Mouse (Mus musculus) midbrain, postnatal 0 days (tissue): ENCODE data around the gene Erich3. TPM values are rescaled to one million over a fixed set of nuclear protein-coding genes. Genes with fewer than 3 reads are reported as not detected.

Experiments used
- ATAC-seq: fragments of 200-750 bp; cut with Nextera tagmentation; 2 replicates; pipeline ENCODE4 v1.8.0; 2017; ENCODE audit warnings: moderate number of reproducible peaks, mild to moderate bottlenecking, moderate TSS enrichment, moderate library complexity; ENCODE audit not compliant: low FRiP score
- DNase-seq: peaks from one replicate; pipeline ENCODE4 v3.0.0-alpha.2; 2015; ENCODE audit warnings: low spot score
- H3K27ac ChIP-seq: fragments of 300-500 bp; sonication (generic); 2 replicates; pipeline ENCODE4 v1.5.1; 2014; ENCODE audit warnings: low read depth, mild to moderate bottlenecking, low read length, mixed read lengths
- H3K27me3 ChIP-seq: fragments of 300-500 bp; sonication (generic); 2 replicates; pipeline ENCODE4 v1.6.1; 2014; ENCODE audit warnings: low read length, control low read depth, mixed read lengths; ENCODE audit not compliant: insufficient read depth
- H3K36me3 ChIP-seq: fragments of 300-500 bp; sonication (generic); 2 replicates; pipeline ENCODE4 v1.6.1; 2014; ENCODE audit warnings: low read length, control low read depth, mixed read lengths; ENCODE audit not compliant: insufficient read depth
- H3K4me1 ChIP-seq: fragments of 300-500 bp; sonication (generic); 2 replicates; pipeline ENCODE4 v1.6.1; 2014; ENCODE audit warnings: mild to moderate bottlenecking, control low read depth, antibody characterized with exemption, low read length, mixed read lengths; ENCODE audit not compliant: insufficient read depth
- H3K4me2 ChIP-seq: fragments of 300-500 bp; sonication (generic); 2 replicates; pipeline ENCODE4 v1.6.1; 2014; ENCODE audit warnings: low read depth, mild to moderate bottlenecking, low read length, mixed read lengths; ENCODE audit not compliant: poor library complexity, severe bottlenecking
- H3K4me3 ChIP-seq: fragments of 300-500 bp; sonication (generic); 2 replicates; pipeline ENCODE4 v1.5.1; 2014; ENCODE audit warnings: low read depth, mild to moderate bottlenecking, low read length, moderate library complexity
- H3K9ac ChIP-seq: fragments of 300-500 bp; sonication (generic); replicated peaks from 2 replicates; pipeline ENCODE4 v1.6.1; 2014; ENCODE audit warnings: mild to moderate bottlenecking, low read length, moderate library complexity, mixed read lengths; ENCODE audit not compliant: poor library complexity, severe bottlenecking
- H3K9me3 ChIP-seq: fragments of 300-500 bp; sonication (generic); 2 replicates; pipeline ENCODE4 v1.6.1; 2016; ENCODE audit warnings: low read length, control low read depth
- CTCF ChIP-seq: IDR thresholded peaks from 2 replicates; pipeline ENCODE4 v1.5.1; 2016; ENCODE audit warnings: antibody characterized with exemption, mild to moderate bottlenecking
- WGBS: fragments of 180-500 bp; shearing (Covaris S2); extraction: QIAGEN DNeasy Blood & Tissue Kit; methylation state at CpG from one replicate; pipeline ENCODE4 v1.1.7; 2014; 5-methylcytosine and 5-hydroxymethylcytosine counted together
- polyA plus RNA-seq: library from polyadenylated mRNA; unstranded; fragments of >200 nt; fragmentation: Nextera tagmentation; extraction: Ambion mirVana; gene quantifications from 2 replicates; pipeline ENCODE4 v1.2.1, GENCODE M21; 2015
- total RNA-seq: library from RNA; depleted of rRNA; stranded (reverse); fragments of >200 nt; gene quantifications from 2 replicates; pipeline ENCODE4 v1.2.3, GENCODE M21; 2014

The Erich3 gene
- total and polyA plus RNA-seq, 2 experiments from 2014 or later: 3.8 to 4.7 TPM

DNA sequence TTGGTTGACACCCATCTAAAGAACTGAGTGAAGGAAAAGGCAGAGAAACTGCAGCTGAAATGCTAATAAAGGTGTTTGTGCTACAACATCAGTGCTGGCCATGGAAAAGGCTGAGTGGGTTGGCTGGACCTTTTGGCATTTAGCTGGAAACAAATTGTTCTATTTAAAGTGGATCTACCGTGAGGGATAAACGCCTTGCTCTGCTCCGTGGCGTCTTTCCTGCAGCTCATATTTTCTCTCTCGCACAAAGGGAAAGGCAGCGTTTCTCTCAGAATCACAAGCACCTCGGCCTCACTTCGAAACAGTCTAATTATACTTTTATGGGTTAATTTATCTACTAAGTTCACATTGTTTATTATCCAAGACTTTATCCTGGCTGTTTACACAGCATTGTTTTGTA is 136.8 kb downstream of the Erich3 start:
- Histone ChIP-seq H3K36me3 (no peaks in the 10 kb centered on the region), H3K4me1 (no peaks in the 10 kb centered on the region), H3K4me3 (no peak overlapping the region), H3K4me2 (no peak overlapping the region), H3K9ac (no peak overlapping the region), H3K27me3 (no peaks in the 10 kb centered on the region), H3K27ac (no peak overlapping the region), H3K9me3 (no peaks in the 10 kb centered on the region)
- WGBS: 42% methylated on average over 8 of the region's 8 CpGs
- TF ChIP-seq CTCF: no peak
- no peak for ATAC-seq
- DNase-seq: no peak

DNA sequence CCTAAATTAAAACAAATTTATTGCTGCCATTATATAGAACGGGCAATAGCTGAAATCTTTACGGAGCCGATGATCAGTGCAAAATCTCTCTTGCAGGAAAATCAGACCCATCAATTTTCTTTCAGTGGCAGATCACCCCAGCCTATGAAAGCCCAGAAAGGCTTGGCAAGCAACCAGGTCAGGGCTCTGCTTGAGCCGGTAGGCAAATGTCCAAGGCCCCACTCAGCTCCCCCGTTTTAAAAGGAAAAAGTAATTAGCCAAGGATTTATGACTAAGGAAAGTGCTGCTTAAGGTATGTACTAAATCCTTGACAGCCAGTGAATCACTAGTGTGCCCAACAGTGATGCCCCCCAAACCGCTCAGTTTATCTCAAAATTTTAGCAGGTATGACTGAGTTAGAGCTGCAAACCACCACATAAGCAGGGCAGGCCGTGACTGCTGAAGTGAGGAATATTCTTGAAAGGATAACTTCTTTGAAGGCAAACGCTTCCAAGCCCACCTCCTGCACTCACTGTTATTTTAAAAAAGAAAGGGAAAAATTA is 137.3 kb downstream of the Erich3 start:
- Histone ChIP-seq H3K9ac (no peak overlapping the region), H3K9me3 (no peaks in the 10 kb centered on the region), H3K4me1 (0 out of 2 replicates have a peak, but pooled peaks cover under 1% of the 10 kb centered on the region), H3K36me3 (no peaks in the 10 kb centered on the region), H3K4me2 (no peak overlapping the region), H3K27me3 (no peaks in the 10 kb centered on the region), H3K4me3 (no peak overlapping the region), H3K27ac (no peak overlapping the region)
- no peak for TF ChIP-seq CTCF
- 59% methylated on average over 8 of the region's 8 CpGs for WGBS
- DNase-seq (peak; percentile 71), ATAC-seq (no peak)

DNA sequence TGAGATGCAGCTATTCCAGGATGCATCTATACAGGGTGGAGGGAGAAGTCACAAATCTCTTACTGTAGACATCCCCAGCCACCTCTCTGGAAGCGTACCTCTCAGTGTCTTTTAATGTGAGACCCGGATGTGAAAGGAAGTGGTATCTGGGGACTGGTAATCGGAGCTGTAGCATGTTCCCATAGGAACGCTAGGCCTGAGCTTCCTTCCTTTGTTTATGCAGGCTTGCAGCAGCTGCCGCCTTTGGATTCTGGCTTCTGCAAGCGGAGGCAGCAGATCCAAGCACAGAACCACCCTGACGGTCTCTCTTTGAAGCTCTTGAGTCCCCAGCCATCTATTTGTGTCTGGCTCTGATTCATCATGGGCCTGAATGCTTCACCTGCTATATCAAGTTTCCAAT is 143.0 kb downstream of the Erich3 start:
- Histone ChIP-seq H3K4me1 (peaks cover 8% of the 10 kb centered on the region; the same call in 1 of the 2 replicates), H3K36me3 (no peaks in the 10 kb centered on the region), H3K4me2 (no peak overlapping the region), H3K27ac (peak overlapping the region; percentile 68), H3K9ac (no peak overlapping the region), H3K27me3 (no peaks in the 10 kb centered on the region), H3K9me3 (no peaks in the 10 kb centered on the region), H3K4me3 (no peak overlapping the region)
- WGBS: 3% methylated on average over 7 of the region's 7 CpGs
- no peak for TF ChIP-seq CTCF
- ATAC-seq (peak; percentile 66), DNase-seq (peak; percentile 66)

- DNase-seq (no peak), ATAC-seq (no peak)
- 57% methylated on average over 7 of the region's 7 CpGs for WGBS
- Histone ChIP-seq H3K9ac (no peak overlapping the region), H3K9me3 (no peaks in the 10 kb centered on the region), H3K4me1 (peaks cover 8% of the 10 kb centered on the region; the same call in 1 of the 2 replicates), H3K27ac (peak overlapping the region; percentile 8), H3K27me3 (no peaks in the 10 kb centered on the region), H3K36me3 (no peaks in the 10 kb centered on the region), H3K4me3 (no peak overlapping the region), H3K4me2 (no peak overlapping the region)
- no peak for TF ChIP-seq CTCF
Observed at GRCm38 (mm10) chr3:154810273-154810870, 146.7 kb downstream of the Erich3 start.

DNA sequence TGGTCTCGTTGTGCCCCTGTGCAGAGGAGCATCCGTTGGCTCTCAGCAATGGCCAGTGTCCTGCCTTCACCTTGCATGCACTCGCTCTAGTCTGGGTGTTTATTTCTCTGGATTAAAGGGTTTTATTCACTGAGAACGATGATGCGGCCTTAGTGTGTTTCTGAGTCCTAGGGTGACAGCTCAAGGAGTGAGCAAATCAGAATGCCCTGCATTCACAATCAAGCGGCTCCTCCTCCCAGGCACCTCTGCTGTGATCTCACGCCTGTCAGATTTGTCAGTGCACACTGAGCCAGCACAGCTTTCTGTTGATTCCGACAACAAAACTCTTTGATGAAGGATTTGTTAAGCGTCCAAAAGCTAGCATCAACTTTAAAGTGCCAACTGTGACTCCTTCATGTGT is 147.6 kb downstream of the Erich3 start:
- Histone ChIP-seq H3K27me3 (no peaks in the 10 kb centered on the region), H3K36me3 (no peaks in the 10 kb centered on the region), H3K9me3 (no peaks in the 10 kb centered on the region), H3K27ac (peak overlapping the region; percentile 8; the same call in 1 of the 2 replicates), H3K4me2 (no peak overlapping the region), H3K4me1 (peaks cover 5% of the 10 kb centered on the region; the same call in 1 of the 2 replicates), H3K4me3 (no peak overlapping the region), H3K9ac (no peak overlapping the region; the same call in 1 of the 2 replicates)
- TF ChIP-seq CTCF: no peak
- WGBS: 11% methylated on average over 9 of the region's 9 CpGs
- 0 out of 2 replicates have a peak, but pooled peaks have one; percentile 36 for ATAC-seq
- no peak for DNase-seq

- H3K9ac ChIP-seq: no peak overlapping the region
- no peaks in the 10 kb centered on the region for H3K27me3 ChIP-seq
- no peaks in the 10 kb centered on the region for H3K9me3 ChIP-seq
- no peak overlapping the region for H3K27ac ChIP-seq
- WGBS: 66% methylated on average over 9 of the region's 9 CpGs
- no peak overlapping the region for H3K4me2 ChIP-seq
- no peaks in the 10 kb centered on the region for H3K36me3 ChIP-seq
- TF ChIP-seq CTCF: no peak
- ATAC-seq (no peak), DNase-seq (no peak)
- H3K4me1 ChIP-seq: peaks cover 2% of the 10 kb centered on the region; the same call in 1 of the 2 replicates
- no peak overlapping the region for H3K4me3 ChIP-seq
Observed at GRCm38 (mm10) chr3:154811833-154812232, 148.2 kb downstream of the Erich3 start.
